Mouse (Mus musculus) embryo, embryonic 10.5 days (tissue): ENCODE results near the gene AC141477.1.

ENCODE experiments used
- DNase-seq: peaks from one replicate; pipeline ENCODE4 v3.0.0-alpha.2; 2015; ENCODE audit warnings: low spot score

AC141477.1 gene

DNA sequence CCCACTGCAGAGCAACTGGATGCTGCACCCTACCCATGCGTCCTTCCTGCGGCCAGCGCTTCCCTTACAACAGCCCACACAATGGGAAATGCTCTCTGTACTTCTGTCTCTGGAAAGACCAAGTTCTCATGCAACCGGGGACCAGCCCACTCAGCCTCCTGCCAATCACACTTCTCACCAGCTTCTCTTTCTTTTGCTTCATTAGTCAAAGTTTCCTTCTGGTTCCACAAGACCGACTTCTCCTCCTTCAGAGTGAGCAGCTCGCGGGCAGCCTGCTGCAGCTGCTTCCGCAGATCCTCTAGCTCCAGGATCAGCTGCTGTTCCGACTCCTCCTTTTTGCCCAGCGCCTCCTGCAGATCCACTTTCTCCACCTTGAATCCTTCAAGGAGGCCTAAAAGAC, 31.7 kb downstream of the AC141477.1 start:
- DNase-seq, result no peak

DNA sequence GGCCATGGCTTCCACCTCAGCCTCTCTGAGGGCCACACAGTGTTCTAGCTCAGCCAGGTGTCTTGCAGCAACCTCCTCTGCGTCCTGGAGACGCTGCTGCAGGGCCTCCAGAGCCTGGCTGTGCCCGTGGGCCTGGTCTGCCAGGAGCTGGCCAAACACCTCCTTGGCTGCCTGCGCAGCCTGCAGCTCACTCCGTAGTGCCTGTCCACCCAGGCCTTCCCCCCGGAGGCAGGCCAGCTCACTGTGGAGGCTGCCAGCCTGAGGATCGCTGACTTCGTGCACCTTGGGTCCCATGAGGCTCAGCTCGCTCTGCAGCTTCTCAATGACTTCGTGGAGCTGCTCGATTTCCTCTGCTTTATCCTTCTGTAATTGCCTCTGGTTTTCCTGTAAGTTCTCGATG, 47.6 kb downstream of the AC141477.1 start:
- DNase-seq, result no peak

DNA sequence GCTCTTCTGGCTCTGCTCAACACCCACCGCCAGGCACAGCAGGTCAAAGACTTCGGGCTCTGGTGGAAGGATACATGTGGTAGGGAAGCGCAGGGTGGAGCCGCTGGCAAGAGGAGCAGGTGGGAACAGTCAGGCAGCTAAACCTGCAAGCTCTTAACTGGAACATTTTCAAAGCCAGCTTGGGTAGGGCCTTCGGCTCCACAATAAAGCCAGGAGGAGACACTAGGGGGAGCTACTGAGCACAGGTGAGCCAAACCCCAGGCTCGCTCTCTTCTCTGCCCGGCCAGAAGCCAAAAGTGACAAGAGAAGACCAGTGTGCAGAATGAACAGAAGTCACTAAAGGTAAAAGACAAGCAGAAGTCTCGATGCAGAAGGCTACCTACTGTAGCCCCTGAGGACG, 48.5 kb downstream of the AC141477.1 start:
- DNase-seq, result peak; percentile 53

DNA sequence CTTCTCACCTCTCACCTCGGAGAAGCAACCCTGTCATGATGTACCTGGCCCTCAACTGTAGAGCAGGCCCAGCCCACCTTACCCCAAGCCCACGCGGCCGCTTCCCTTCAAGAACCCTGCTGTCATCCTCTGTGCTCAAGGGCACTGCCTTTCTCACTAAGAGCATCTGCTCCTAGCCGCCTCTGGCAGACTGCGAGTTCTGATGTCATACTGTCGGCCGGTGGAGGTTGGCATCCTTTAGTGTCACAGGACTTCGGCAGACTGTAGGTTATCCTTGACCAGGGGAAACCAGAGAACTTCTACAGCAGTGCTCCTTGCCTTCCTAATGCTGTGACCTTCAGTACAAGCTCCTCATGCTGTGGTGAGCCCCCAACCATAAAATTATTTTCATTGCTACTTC, 49.1 kb downstream of the AC141477.1 start:
- no peak for DNase-seq
